Mouse (Mus musculus): Measurements from ENCODE around the gene Sorbs2.

DNA sequence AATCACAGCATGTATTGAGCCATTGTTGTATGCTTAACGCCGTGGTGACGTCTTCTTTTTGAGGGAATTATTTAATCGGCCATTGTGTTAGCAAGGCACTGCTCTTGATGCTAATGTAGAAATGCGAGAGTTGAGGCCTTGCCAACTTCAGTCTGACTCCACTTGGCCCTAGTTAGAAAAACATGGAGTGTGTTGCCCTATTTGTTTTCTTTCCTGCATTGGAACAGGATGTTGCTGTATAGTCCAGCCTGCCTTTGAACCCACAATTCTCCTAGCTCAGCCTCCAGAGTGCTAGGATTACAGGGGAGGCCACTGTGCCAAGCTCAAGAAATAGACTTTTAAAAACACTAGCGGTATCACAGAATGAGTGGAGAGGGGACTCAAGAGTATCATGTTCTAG, 100.8 kb downstream of the Sorbs2 start:
- TF ChIP-seq CTCF (conservative IDR thresholded peaks at IDR 0.05; ENCODE audit: insufficient read depth, insufficient read length, low read depth, low read length) (no peak), POLR2A (IDR thresholded peaks at IDR 0.05; ENCODE audit: low read depth, low read length) (no peak)

Data from kidney, adult 2 months (tissue).